Mouse (Mus musculus): ENCODE measurements around the gene Psmd14. TPM values are rescaled to one million over a fixed set of nuclear protein-coding genes. Genes with fewer than 3 reads are reported as not detected.

The Psmd14 gene
- polyA plus RNA-seq, 1 experiment from 2014 or later, result 166 TPM

GRCm38 (mm10) chr2:61813521-61813920 is 102.0 kb downstream of the Psmd14 start:
- Histone ChIP-seq H3K4me1 (replicated peaks) (peaks cover 23% of the 10 kb centered on the region), H3K27ac (no peak overlapping the region), H3K4me2 (no peak overlapping the region), H3K36me3 (no peaks in the 10 kb centered on the region), H3K27me3 (peaks cover 90% of the 10 kb centered on the region), H3K9me3 (replicated peaks) (no peaks in the 10 kb centered on the region), H3K4me3 (replicated peaks) (no peak overlapping the region), H3K9ac (no peak overlapping the region)
- 11% methylated on average over 1 of the region's 1 CpGs for WGBS (ENCODE audit: insufficient replicate concordance)
- no peak for DNase-seq
- ATAC-seq (ENCODE audit: low read depth), result no peak

DNA sequence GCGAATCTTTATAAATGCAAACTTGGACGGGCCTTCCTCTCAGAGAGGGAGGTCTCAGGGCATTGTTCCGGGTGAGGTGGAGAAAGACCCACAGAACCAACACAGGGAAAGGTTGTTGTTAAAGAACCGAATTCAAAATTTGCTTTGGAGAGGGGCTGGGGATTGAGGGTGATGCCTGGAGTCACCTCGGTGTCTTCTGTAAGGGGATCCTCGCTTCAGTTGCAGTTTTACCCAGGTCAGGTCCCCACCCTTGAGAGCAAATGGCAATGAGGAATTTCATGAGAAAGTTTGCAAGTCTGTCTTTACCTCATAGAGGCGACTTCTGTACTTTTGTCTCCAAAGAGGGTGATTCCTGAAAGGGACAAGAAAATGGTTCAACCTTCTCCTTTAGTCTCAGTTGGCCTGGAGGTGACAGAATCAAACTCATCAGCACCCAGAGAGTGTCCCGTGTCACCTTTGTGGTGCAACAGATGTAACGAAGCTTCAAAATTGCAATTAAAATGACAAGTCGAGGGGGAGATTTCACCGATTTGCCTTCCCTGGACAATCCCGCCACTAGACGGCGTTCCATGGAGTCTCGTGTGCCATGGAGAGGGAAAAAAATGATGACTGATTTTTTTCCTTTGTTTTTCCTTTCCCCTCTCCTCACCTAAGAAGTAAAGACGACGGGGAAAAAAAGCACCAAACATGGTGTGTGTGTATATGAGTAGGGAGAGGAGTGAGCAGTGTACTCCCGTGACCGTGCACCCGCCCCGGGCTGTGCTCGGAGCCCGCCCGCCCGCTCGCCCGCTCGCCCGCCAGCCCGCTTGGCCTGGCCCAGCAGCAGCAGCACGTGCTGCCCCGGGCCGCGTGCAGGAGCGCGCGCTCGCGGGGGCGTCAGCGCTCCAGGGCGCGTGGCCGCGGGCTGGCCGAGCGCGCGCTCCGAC is 103.3 kb downstream of the Psmd14 start:
- ATAC-seq (ENCODE audit: low read depth), result no peak
- 4% methylated on average over 50 of the region's 50 CpGs for WGBS (ENCODE audit: insufficient replicate concordance)
- DNase-seq, result no peak
- Histone ChIP-seq H3K4me2 (peak overlapping the region; percentile 63), H3K4me3 (replicated peaks) (peak overlapping the region; percentile 36), H3K27ac (no peak overlapping the region), H3K4me1 (replicated peaks) (peaks cover 23% of the 10 kb centered on the region), H3K27me3 (peaks cover 88% of the 10 kb centered on the region), H3K36me3 (no peaks in the 10 kb centered on the region), H3K9ac (no peak overlapping the region), H3K9me3 (replicated peaks) (no peaks in the 10 kb centered on the region)

DNA sequence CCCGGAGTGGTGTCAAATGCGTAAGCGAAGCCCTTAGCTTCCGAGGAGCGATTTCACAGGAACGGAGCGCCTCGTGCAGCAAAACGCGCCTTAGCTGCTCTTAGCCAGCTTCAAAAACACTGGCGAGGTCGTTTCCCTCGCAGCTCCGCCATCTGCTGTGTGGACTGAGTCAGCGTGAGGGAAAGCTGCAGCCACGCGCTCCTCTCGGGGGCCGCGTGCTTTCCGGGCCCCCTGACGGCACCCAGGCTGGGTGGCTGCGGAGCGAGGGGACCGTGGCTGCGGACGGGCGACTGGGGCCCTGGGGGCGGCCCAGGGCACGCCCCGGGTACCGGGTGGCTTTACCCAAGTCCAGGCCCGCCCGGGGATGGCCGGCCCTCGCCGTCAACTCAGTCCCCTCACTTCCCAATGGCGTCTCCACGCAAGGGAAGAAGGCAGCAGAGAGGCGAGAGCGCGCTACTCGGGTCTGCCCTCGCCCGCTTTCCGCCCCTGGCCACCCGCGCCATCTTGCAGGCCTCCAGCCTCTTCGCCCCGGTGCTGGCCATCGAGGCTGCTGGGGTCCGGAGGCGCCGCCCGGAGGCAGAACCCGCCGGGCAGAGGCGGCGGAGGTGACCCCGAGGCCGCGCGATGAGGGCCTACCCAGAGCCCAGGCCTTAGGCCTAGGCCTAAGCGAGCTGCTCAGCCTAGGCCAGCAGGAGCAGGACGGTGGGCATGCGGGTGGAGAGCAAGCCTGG is 104.3 kb downstream of the Psmd14 start:
- DNase-seq (no peak), ATAC-seq (ENCODE audit: low read depth) (peak; percentile 53)
- Histone ChIP-seq H3K36me3 (no peaks in the 10 kb centered on the region), H3K4me1 (replicated peaks) (peaks cover 23% of the 10 kb centered on the region), H3K4me2 (peak overlapping the region; percentile 63), H3K27ac (no peak overlapping the region), H3K27me3 (peaks cover 82% of the 10 kb centered on the region), H3K9ac (no peak overlapping the region), H3K4me3 (replicated peaks) (peak overlapping the region; percentile 36), H3K9me3 (replicated peaks) (no peaks in the 10 kb centered on the region)
- WGBS (ENCODE audit: insufficient replicate concordance), result 25% methylated on average over 51 of the region's 66 CpGs

- no peak overlapping the region for H3K9ac ChIP-seq
- H3K27me3 ChIP-seq, result peaks cover 64% of the 10 kb centered on the region
- no peak overlapping the region for H3K4me2 ChIP-seq
- no peaks in the 10 kb centered on the region for H3K36me3 ChIP-seq
- ATAC-seq (ENCODE audit: low read depth) (no peak), DNase-seq (no peak)
- no peak overlapping the region for H3K27ac ChIP-seq
- H3K9me3 ChIP-seq (replicated peaks), result no peaks in the 10 kb centered on the region
- H3K4me1 ChIP-seq (replicated peaks), result peaks cover 12% of the 10 kb centered on the region
- WGBS (ENCODE audit: insufficient replicate concordance), result 49% methylated on average over 1 of the region's 1 CpGs
- H3K4me3 ChIP-seq (replicated peaks), result no peak overlapping the region
Observed at GRCm38 (mm10) chr2:61818197-61818596, 106.7 kb downstream of the Psmd14 start.

GRCm38 (mm10) chr2:61820203-61820602 is 108.7 kb downstream of the Psmd14 start:
- Histone ChIP-seq H3K36me3 (no peaks in the 10 kb centered on the region), H3K27me3 (peaks cover 46% of the 10 kb centered on the region), H3K4me1 (replicated peaks) (peaks cover 7% of the 10 kb centered on the region), H3K4me3 (replicated peaks) (no peak overlapping the region), H3K9ac (no peak overlapping the region), H3K27ac (no peak overlapping the region), H3K9me3 (replicated peaks) (no peaks in the 10 kb centered on the region), H3K4me2 (no peak overlapping the region)
- WGBS (ENCODE audit: insufficient replicate concordance), result 47% methylated on average over 4 of the region's 4 CpGs
- DNase-seq, result no peak
- no peak for ATAC-seq (ENCODE audit: low read depth)

DNA sequence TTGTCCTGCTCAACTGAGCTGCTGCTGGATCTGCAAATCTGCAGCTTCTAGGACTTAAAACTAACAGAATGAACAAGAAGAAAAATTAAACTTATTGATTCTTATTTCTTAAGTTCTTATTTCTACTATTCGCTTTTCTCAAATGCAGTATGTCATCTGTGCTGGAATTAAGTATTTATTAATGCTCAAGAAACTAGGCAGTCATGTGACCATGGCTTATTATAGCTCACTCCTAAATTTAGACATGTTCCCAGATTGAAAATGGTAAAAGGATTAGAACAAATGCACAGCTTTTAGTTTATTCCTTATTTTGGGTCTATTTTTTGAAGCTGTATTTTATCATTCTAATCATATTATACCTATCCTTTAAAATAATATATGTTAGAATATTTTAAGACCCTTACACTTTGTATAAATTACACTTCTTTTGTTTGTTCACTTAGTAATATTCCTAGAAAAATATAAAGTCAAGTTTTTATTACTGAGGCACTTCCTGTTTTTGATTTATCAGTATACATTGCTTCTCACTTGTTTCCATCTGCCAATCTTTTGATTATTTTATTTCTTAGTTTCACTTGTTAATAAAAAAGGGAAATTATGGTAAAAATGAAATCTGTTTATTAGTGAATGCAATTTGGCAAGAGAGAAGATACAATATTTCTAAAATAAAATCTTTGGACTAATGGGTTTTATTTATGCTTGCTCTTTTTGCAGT is 112.1 kb downstream of the Psmd14 start:
- WGBS (ENCODE audit: insufficient replicate concordance), result 58% methylated on average over 1 of the region's 1 CpGs
- no peak overlapping the region for H3K9ac ChIP-seq

DNA sequence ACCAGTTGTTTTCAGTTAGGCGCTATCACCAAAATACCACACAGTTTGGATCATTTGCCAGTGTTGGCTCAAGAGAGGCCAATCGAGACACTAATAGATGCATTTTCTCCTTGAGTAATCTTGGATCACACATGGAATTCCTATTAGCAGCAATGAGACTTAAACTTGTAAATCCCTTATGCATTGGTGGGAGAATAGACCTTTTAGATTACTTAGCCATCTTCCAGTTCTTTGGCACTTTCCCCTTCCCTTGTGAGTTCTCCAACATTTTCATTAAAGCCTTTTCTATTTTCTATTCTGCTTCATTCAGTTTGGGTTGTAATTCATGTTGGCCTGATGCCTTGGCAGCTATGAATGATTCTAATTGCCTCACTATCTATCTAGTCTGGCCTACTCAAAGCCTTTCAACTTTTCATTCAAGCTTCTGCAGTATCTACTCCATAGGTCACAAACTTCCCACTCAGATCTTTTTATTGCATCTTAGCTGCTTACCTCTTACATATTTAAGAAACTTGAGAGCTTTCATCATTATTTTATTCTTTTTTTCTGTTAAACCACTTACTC is 125.8 kb downstream of the Psmd14 start:
- WGBS (ENCODE audit: insufficient replicate concordance), result 57% methylated on average over 2 of the region's 2 CpGs
- no peaks in the 10 kb centered on the region for H3K9me3 ChIP-seq (replicated peaks)
- DNase-seq (no peak), ATAC-seq (ENCODE audit: low read depth) (no peak)
- no peak overlapping the region for H3K4me3 ChIP-seq (replicated peaks)
- no peaks in the 10 kb centered on the region for H3K4me1 ChIP-seq (replicated peaks)
- no peak overlapping the region for H3K9ac ChIP-seq
- no peaks in the 10 kb centered on the region for H3K36me3 ChIP-seq
- H3K27ac ChIP-seq, result no peak overlapping the region
- no peaks in the 10 kb centered on the region for H3K27me3 ChIP-seq
- no peak overlapping the region for H3K4me2 ChIP-seq

More for the DNA sequence above, 112.1 kb downstream of the Psmd14 start:
- peaks cover 22% of the 10 kb centered on the region for H3K27me3 ChIP-seq
- no peaks in the 10 kb centered on the region for H3K9me3 ChIP-seq (replicated peaks)
- H3K36me3 ChIP-seq, result no peaks in the 10 kb centered on the region
- no peaks in the 10 kb centered on the region for H3K4me1 ChIP-seq (replicated peaks)
- DNase-seq (no peak), ATAC-seq (ENCODE audit: low read depth) (no peak)
- no peak overlapping the region for H3K4me3 ChIP-seq (replicated peaks)
- no peak overlapping the region for H3K4me2 ChIP-seq
- no peak overlapping the region for H3K27ac ChIP-seq

Small RNAs within 50 kb of the gene (microRNA-seq; reads per million reads assigned to microRNA genes)
- not detected for gene Gm22403

Other genes starting within 250 kb of the Psmd14 start
- 24.1 and 32.7 TPM in 2 replicates for gene Tank, start 133.1 kb upstream of the Psmd14 start, polyA plus RNA-seq (2015; fragmentation: Nextera tagmentation; extraction: Ambion mirVana)
- not detected in 2 replicates for gene Tbr1, start 91.2 kb downstream of the Psmd14 start, polyA plus RNA-seq (2015; fragmentation: Nextera tagmentation; extraction: Ambion mirVana)

All from liver, embryonic 13.5 days (tissue).